Mouse (Mus musculus) liver, adult 2 months (tissue): ENCODE data around the gene Epop. TPM values are rescaled to one million over a fixed set of nuclear protein-coding genes. Genes with fewer than 3 reads are reported as not detected.
"Not testable (repeated sequence)": the region's sequence is repeated elsewhere in the genome, so short reads cannot be mapped to it uniquely, and the experiment has no call there.

Source experiments
- DNase-seq: peaks from one replicate; pipeline ENCODE4 v3.0.0-alpha.2; 2011; ENCODE audit warnings: low read depth, low spot score; ENCODE audit errors: extremely low read depth
- H3K27ac ChIP-seq: fragments of 200-500 bp; replicated peaks from 2 replicates; pipeline ENCODE4 v1.5.1; 2012; ENCODE audit warnings: low read depth, mild to moderate bottlenecking, control low read depth, inconsistent platforms, low read length; ENCODE audit not compliant: insufficient read depth
- H3K27me3 ChIP-seq: fragments of 200-500 bp; 2 replicates; pipeline ENCODE4 v1.6.1; 2012; ENCODE audit warnings: mild to moderate bottlenecking, moderate library complexity, low read length, inconsistent platforms; ENCODE audit not compliant: control insufficient read depth, insufficient read depth
- H3K36me3 ChIP-seq: fragments of 200-500 bp; 2 replicates; pipeline ENCODE4 v1.6.1; 2012; ENCODE audit warnings: low read length, inconsistent platforms; ENCODE audit not compliant: control insufficient read depth, insufficient read depth
- H3K4me1 ChIP-seq: fragments of 200-500 bp; 2 replicates; pipeline ENCODE4 v1.6.1; 2011; ENCODE audit warnings: low read length; ENCODE audit not compliant: control insufficient read depth, insufficient read depth
- H3K4me3 ChIP-seq: fragments of 200-500 bp; 2 replicates; pipeline ENCODE4 v1.5.1; 2011; ENCODE audit warnings: low read depth, mild to moderate bottlenecking, control low read depth, low read length, moderate library complexity; ENCODE audit not compliant: insufficient read depth
- H3K79me2 ChIP-seq: fragments of 200-500 bp; 2 replicates; pipeline ENCODE4 v1.6.1; 2012; ENCODE audit warnings: inconsistent platforms, mild to moderate bottlenecking, low read length, moderate library complexity; ENCODE audit not compliant: control insufficient read depth, insufficient read depth
- H3K9ac ChIP-seq: fragments of 200-500 bp; 2 replicates; pipeline ENCODE4 v1.6.1; 2012; ENCODE audit warnings: low read depth, mild to moderate bottlenecking, control low read depth, inconsistent platforms, low read length
- CTCF ChIP-seq: fragments of 200-500 bp; IDR thresholded peaks from 2 replicates; pipeline ENCODE4 v1.5.1; 2011; ENCODE audit warnings: low read depth, low read length, control low read depth
- POLR2A ChIP-seq: fragments of 200-500 bp; IDR thresholded peaks from 2 replicates; pipeline ENCODE4 v1.6.1; 2011; ENCODE audit warnings: low read length, control low read depth; ENCODE audit not compliant: insufficient read depth; ENCODE audit errors: extremely low read depth
- WGBS: fragments of 180-500 bp; shearing (Covaris S2); methylation state at CpG from one replicate; pipeline ENCODE4 v1.1.7; 2018; 5-methylcytosine and 5-hydroxymethylcytosine counted together
- polyA plus RNA-seq: library from polyadenylated mRNA; depleted of rRNA; stranded (reverse); fragments of >200 nt; gene quantifications from 2 replicates; pipeline ENCODE4 v1.2.3, GENCODE M21; 2012
- total RNA-seq: library from RNA; depleted of rRNA; stranded (reverse); fragments of >200 nt; gene quantifications from 2 replicates; pipeline ENCODE4 v1.2.3, GENCODE M21; 2014

Gene Epop
- total and polyA plus RNA-seq, 2 experiments = 0.37 to 2.5 TPM

GRCm38 (mm10) chr11:97658751-97659266 is 29.3 kb upstream of the Epop start:
- peak overlapping the region; percentile 16; the same call in 1 of the 2 replicates for H3K9ac ChIP-seq

GRCm38 (mm10) chr11:97657967-97658366 is 28.5 kb upstream of the Epop start:
- H3K9ac ChIP-seq, H3K36me3 ChIP-seq, H3K79me2 ChIP-seq, H3K4me3 ChIP-seq, H3K27ac ChIP-seq, DNase-seq, H3K27me3 ChIP-seq: not testable (repeated sequence)
- H3K4me1 ChIP-seq = peaks cover 14% of the 10 kb centered on the region
- WGBS = 89% methylated on average over 6 of the region's 6 CpGs

More at GRCm38 (mm10) chr11:97658751-97659266, 29.3 kb upstream of the Epop start:
- no peaks in the 10 kb centered on the region for H3K27me3 ChIP-seq
- peak overlapping the region; percentile 87 for H3K27ac ChIP-seq
- WGBS = 30% methylated on average over 11 of the region's 11 CpGs
- no peak for TF ChIP-seq POLR2A
- TF ChIP-seq CTCF = no peak
- 0 out of 2 replicates have a peak overlapping the region, but pooled peaks have one; percentile 85 for H3K4me3 ChIP-seq
- no peaks in the 10 kb centered on the region for H3K79me2 ChIP-seq
- H3K4me1 ChIP-seq = peaks cover 14% of the 10 kb centered on the region
- peak; percentile 75 for DNase-seq
- H3K36me3 ChIP-seq = no peaks in the 10 kb centered on the region

- Histone ChIP-seq H3K27ac (no peak overlapping the region), H3K9ac (no peak overlapping the region), H3K36me3 (no peaks in the 10 kb centered on the region), H3K4me1 (peaks cover 14% of the 10 kb centered on the region), H3K27me3 (no peaks in the 10 kb centered on the region), H3K4me3 (no peak overlapping the region), H3K79me2 (no peaks in the 10 kb centered on the region)
- WGBS = 76% methylated on average over 5 of the region's 6 CpGs
- DNase-seq = no peak
- TF ChIP-seq CTCF (no peak), POLR2A (no peak)
Observed at GRCm38 (mm10) chr11:97657184-97657945, 27.9 kb upstream of the Epop start.

- Histone ChIP-seq H3K36me3 (no peaks in the 10 kb centered on the region), H3K4me3 (no peak overlapping the region), H3K27me3 (no peaks in the 10 kb centered on the region), H3K27ac (no peak overlapping the region), H3K79me2 (no peaks in the 10 kb centered on the region), H3K4me1 (peaks cover 14% of the 10 kb centered on the region), H3K9ac (no peak overlapping the region)
- 88% methylated on average over 14 of the region's 14 CpGs for WGBS
- DNase-seq = no peak
- TF ChIP-seq CTCF (no peak), POLR2A (no peak)
Observed at GRCm38 (mm10) chr11:97656269-97656971, 26.9 kb upstream of the Epop start.

- H3K4me3 ChIP-seq = no peak overlapping the region
- DNase-seq = no peak
- no peaks in the 10 kb centered on the region for H3K36me3 ChIP-seq
- TF ChIP-seq POLR2A = no peak
- TF ChIP-seq CTCF = no peak
- H3K9ac ChIP-seq = no peak overlapping the region
- 88% methylated on average over 2 of the region's 2 CpGs for WGBS
- H3K79me2 ChIP-seq = no peaks in the 10 kb centered on the region
- H3K4me1 ChIP-seq = peaks cover 4% of the 10 kb centered on the region
- H3K27me3 ChIP-seq = no peaks in the 10 kb centered on the region
- no peak overlapping the region for H3K27ac ChIP-seq
Observed at GRCm38 (mm10) chr11:97654210-97654609, 24.7 kb upstream of the Epop start.

GRCm38 (mm10) chr11:97653376-97653775 is 23.9 kb upstream of the Epop start:
- not testable (repeated sequence) for H3K9ac ChIP-seq, H3K27me3 ChIP-seq, H3K27ac ChIP-seq, H3K4me1 ChIP-seq, H3K4me3 ChIP-seq, DNase-seq, H3K36me3 ChIP-seq, H3K79me2 ChIP-seq
- WGBS = 95% methylated on average over 11 of the region's 11 CpGs
